Mouse (Mus musculus): Measurements from ENCODE around the gene Lax1. TPM values are rescaled to one million over a fixed set of nuclear protein-coding genes. Genes with fewer than 3 reads are reported as not detected.
A peak's percentile ranks its signal among the peaks of the same experiment; 100 is the strongest.
"Not testable (repeated sequence)": the region's sequence is repeated elsewhere in the genome, so short reads cannot be mapped to it uniquely, and the experiment has no call there.

Lax1 gene
- total RNA-seq (2014; fragmentation: Nextera tagmentation) = not detected in 2 replicates
- total RNA-seq (2017) = 0.82 and 1.0 TPM in 2 replicates

DNA sequence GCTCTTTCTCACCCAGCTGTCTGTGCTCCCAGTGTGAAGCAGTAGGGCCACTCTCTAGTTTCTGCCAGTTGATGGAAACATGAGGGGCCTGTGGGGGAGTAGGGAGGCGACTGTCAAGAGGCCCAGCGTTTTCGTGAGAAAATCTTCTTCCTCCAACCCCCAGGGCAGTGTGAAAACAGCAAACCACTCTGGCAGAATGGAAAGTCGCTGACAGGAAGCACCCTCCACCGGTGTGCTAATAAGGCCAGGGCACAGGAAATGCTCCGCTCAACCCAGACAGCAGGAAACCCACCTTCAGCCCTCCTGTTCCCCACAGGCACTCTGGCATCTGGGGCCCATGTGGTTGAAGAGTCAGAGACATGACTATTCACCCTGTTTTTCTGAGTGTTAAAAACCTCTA is at the start of gene Lax1:
Lax1 (minus strand) TSS at position 212 of the 400 bp plus-strand sequence.
- ATAC-seq (replicated peaks; ENCODE audit: poor library complexity, severe bottlenecking) = peak; percentile 61

DNA sequence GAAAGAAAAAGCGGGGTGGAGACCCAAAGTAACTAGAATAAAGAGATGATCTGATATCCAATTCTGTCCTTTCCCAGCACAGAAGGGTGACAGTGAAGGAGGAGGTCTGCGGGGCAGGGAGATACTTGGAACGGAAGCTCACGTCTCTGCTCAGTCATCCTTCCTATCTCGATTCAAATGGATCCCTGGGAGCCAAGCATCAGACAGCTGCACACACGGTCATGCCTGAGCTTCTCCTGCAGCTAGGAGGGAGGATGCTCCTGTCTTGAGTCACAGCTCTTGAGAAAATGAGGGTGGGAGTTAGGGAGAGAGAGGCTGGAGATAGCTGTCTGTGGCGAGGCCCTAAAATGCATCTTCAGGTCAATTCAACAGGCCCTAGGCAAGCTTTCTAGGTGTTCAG is 46.8 kb upstream of the Lax1 start:
- no peak for ATAC-seq (replicated peaks; ENCODE audit: poor library complexity, severe bottlenecking)

DNA sequence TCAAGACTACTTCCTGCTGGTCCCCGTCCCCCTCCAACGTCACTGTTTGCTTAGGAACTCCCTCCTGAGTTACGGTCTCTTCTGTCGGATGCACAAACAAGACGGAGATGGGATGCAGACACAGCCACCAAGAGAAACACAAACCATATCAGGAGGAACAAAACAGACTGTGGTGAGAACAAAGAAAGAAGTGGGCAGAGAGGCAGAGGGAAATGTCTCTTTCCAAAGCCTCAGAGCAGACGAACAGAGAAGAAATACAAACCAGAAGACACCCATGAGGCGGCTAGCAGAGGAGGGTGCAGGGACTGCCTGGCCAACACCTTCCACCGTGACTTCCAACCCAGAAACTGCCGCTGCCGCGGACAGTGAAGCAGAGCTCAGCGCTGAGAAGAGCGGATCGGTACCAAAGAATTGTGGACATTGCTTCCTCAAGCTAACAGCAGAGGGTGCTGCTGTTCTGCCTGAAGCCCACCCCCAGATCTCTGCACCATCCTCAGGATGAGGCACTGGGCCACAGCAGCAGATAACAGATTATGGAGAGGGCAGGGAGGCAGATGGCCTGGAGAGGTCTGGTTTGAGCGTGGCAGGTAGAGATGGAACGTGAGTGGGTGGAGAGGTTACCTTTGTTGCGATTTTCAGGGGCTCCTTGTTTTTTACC is 46.2 kb upstream of the Lax1 start:
- peak; percentile 52; the same call in 1 of the 2 replicates for ATAC-seq (replicated peaks; ENCODE audit: poor library complexity, severe bottlenecking)

DNA sequence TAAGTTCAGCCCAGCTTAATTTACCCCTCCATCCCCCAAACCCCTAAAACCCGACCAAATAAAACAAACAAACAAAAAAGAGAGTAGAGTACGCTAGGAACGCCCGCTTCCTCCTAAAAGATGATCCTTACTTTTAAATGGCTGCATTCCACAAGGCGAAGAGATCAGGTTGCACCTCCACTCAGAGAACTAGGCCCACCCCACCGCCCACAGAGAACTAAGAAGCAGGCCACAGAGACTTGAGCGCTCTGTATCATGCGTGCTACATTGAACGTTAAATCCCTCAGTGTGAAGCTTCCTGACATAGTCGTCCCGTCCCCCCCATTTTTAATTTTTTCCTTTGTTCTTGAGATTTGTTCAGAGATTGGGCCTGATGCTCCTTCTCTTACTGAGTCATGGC is 42.9 kb upstream of the Lax1 start:
- ATAC-seq (replicated peaks; ENCODE audit: poor library complexity, severe bottlenecking) = no peak

DNA sequence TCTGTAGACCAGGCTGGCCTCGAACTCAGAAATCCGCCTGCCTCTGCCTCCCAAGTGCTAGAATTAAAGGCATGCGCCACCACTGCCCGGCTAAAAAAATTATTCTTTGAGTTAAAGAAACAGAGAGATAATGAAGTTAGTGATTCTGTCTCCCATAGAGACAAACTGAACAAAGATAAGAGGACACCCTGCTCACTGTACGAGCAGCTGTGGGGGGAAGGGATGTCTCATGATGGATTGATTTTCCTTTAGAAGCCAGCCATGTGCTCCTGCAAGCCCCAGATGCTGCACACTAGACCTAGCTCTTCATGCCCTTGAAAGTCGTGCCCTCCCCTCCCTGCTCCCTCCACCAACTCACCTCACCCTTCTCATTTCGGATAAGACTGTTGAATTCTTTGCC is 38.4 kb upstream of the Lax1 start:
- no peak for ATAC-seq (replicated peaks; ENCODE audit: poor library complexity, severe bottlenecking)

DNA sequence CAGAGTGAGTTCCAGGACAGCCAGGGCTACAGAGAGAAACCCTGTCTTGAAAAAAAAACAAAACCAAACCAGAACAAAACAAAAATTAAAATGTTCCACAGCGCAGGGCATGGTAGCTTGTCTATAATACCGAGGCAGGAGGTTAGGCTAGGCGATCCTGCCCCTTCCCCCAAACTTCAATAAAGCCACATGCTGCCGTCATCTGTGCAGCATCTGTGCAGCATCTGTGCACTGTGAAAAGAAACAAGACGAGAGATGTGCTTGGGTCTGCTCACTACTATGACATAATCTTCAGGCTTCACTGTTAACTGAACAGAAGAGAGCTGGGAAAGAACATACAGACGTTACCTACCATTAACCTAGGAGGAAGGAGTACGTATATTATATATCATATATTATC is 30.4 kb upstream of the Lax1 start:
- no peak for ATAC-seq (replicated peaks; ENCODE audit: poor library complexity, severe bottlenecking)

DNA sequence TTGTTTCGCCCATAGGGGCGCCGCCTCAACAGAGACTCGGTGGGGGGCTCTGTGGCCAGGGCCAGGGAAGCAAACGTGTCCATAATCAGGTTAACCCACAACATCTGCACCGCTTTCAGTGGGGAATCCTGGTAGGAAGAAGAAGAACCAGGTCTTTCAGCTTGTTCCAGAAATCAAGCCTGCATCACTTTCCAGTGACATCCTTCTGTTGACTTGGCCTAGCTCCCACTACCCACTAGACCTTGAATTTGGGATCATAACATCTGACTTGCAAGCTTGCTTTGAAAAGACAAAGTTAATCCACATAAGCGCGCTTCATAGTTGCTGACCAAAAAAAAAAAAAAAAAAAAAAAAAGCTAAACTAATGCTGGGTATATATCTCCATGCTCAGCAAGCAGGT is 28.9 kb upstream of the Lax1 start:
- ATAC-seq (replicated peaks; ENCODE audit: poor library complexity, severe bottlenecking) = no peak

DNA sequence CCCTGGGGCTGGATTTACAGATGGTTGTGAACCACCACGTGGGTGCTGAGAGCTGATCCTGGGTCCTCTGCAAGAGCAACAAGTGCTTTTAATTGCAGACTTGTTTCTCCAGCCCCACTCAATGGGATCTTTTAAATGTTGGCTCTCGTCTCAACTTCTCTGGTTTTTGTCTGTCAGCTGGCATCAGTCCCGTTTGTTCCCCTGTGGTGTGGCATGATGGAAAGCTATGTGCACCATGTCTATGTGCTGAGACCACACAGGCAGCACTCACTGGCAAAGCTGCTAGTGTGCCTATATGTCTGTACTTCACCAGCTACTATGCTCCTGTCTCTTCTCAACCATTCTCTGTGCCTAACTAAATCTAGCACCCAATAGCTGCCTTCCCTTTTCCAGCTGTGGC is 28.4 kb upstream of the Lax1 start:
- no peak for ATAC-seq (replicated peaks; ENCODE audit: poor library complexity, severe bottlenecking)

DNA sequence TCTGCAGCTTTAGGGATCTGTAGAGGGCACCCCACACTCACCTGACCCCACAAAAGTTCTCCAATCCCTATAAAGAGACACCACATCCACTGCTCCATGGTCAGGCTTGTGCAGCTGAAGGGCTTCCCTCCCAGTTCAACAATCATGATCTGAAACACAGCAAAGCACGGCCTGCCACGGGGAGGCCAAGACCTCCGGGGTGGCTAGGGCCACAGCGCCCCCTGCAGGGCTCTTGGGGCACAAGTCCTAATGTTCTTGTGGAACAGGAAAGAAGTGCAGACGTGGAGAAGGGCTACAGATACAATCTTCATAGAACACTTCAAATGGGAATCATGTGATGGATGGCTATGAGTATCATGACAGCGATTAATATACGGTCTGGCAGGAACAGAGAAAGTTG is 26.6 kb upstream of the Lax1 start:
- peak; percentile 46; the same call in 1 of the 2 replicates for ATAC-seq (replicated peaks; ENCODE audit: poor library complexity, severe bottlenecking)

DNA sequence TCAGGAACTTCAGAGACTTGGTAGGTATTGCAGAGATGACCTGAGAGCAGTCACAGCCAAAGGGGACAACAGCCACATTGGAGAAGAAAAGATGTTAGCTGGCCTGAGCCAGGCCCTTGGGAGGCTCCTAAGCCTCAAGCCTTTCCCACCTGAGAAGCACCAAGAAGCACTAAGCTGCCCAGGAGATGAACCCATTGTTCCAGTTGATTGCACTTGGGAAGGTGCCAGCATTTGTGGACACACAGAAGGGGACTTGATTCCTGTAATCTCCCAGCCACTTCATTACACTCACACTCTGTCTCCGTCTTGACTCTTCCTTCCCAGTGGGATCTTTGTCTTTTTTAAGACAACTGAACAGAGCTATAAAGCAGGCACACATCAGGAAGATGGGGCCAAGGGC is 25.3 kb upstream of the Lax1 start:
- ATAC-seq (replicated peaks; ENCODE audit: poor library complexity, severe bottlenecking) = no peak

DNA sequence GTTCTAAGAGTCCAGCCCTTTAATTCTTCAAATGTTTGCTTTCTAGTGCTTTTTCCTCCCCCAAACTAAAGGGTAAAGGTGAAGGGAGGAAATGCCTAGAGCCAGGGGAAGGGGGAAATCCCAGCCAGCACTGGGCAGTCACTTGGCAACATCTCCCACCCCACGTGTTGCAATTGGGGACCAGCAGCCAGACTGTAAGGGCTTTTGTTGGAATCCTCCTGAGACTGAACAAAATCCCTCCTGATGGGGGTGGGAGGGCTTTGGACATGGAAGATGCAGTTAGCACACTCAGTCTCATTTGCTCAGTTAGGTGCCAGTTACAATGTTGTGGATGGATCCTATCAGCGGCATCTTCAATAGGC is 23.1 kb upstream of the Lax1 start:
- no peak for ATAC-seq (replicated peaks; ENCODE audit: poor library complexity, severe bottlenecking)

DNA sequence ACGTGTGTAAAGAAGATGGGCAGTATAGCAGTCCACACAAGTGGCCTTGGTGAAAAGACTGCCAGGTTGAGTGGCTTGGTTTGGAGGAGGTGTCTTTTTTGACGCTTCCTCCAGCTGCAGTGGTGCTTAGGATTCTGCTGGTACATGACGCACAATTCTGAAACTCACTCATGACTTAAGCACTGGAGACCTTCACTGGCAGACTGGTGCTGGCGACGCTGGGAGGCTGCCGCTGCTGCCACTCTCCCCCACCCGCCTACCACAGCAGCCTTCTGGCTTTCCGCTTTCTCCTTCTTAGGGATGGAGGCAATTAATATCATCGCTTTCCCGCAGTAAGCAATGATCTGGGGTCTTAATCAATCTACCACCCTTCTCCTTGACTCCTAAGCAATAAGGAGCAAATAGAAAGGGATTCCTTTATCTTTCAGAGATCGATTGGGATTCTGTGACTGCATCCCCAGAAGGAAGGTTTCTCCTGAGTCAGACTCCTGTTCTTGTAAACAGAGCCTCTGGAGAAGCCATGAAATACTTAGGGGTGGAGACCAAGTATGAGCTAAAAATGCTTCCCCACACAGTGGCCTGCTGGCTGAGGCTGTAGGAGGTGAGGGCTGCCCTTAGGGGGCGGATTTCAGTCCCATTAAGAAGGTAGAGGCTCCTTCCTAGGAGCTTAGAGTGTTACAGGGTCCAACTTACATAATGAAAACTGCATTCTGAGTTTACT is 22.5 kb upstream of the Lax1 start:
- no peak for ATAC-seq (replicated peaks; ENCODE audit: poor library complexity, severe bottlenecking)

DNA sequence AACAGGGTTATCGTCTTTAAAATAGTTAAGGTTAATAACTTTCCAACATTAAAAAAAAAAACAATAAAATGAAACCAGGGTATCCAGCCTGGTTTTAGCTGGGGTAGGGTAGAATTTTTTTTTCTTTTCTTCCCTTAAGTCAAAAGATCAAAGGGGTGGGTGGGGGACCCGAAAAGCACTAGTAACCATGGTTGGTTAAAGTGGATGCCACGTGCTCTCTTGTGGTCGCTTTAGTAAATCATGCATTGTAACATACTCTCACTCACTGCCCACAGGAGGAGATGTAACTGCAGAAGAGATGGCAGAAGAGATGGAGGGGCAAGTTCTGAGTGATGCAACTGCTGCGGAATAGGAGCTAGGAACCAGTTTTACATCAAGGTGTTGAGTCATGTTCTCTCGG is 21.5 kb upstream of the Lax1 start:
- ATAC-seq (replicated peaks; ENCODE audit: poor library complexity, severe bottlenecking) = no peak

DNA sequence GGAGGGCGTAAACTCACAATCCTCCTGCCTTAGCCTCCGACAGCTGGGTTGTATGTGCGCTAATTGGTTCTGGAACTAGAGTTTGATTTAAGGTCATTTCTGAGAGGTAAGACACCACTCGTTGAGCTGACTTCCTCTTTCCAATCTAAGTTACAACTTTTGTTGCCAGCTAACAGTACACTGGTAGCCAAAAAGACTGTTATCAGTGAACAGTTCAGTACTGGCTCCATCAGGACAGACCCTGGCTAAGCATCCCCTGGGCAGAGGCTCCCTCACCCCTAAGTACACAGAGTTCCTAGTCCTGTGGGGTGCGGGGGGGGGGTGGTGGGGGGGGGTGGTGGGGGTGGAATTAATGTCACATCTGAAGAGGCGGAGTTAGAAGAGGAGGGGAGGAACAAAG is 21.0 kb upstream of the Lax1 start:
- ATAC-seq (replicated peaks; ENCODE audit: poor library complexity, severe bottlenecking) = no peak

DNA sequence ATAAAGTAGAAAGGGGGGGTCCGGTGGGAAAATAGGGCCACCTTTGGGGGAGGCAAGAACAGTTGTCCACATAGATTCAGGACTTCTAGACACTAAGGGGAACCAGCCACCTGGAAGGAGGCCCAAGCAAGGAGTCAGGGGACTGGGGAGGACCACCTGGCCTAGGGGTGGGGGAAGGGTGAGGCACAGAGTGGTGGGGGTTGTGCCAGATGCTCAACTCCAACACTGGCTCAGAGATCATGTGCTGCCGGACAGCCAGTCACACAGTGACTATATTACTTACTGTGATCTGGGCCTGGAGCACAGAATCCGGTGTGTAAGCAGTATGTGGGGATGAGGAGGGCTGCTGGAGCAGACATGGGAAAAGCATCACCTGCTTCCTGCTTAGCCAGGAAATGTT is 19.4 kb upstream of the Lax1 start:
- no peak for ATAC-seq (replicated peaks; ENCODE audit: poor library complexity, severe bottlenecking)

DNA sequence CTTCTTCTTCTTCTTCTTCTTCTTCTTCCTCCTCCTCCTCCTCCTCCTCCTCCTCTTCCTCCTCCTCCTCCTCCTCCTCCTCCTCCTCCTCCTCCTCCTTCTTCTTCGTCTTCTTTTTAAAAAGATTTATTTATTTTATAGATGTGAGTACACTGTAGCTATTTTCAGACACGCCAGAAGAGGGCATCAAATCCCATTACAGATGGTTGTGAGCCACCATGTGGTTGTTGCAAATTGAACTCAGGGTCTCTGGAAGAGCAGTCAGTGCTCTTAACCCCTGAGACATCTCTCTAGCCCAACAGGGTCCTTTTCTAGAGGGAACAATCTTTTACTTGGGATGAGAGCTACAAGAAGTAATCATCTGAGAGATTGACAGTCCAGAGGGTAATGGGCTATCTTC is 11.9 kb upstream of the Lax1 start:
- ATAC-seq (replicated peaks; ENCODE audit: poor library complexity, severe bottlenecking) = not testable (repeated sequence)

DNA sequence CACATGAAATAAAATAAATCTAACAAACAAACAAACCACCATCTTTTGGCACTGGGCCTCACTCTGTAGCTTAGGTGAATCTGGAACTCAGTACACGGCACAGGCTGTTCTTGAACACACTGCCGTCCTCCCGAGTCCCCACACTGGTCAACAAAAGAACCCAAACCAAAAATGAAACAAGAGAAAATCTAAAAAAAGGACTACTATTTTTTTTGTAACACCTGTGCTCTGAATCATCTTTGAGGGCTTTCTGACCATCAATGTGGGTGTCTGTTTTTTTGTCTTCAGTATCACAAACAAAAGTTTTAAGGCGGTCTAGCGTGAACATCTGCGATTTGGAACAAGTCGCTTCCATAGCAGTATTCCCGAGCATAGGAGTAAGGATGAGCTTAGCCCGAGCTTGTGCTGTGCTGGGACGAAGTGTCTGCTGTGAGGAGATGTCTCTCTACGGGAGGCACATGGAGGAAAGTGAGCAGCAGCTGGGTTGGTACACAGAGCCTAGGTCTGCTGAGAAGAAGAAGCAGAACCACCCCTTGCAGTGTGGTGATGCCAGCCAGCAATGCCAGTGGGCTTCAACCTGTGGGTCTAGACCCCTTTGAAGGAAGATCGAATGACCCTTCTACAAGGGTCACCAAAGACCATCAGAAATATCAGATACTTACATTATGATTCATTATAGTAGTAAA is 8.2 kb upstream of the Lax1 start:
- ATAC-seq (replicated peaks; ENCODE audit: poor library complexity, severe bottlenecking) = no peak

DNA sequence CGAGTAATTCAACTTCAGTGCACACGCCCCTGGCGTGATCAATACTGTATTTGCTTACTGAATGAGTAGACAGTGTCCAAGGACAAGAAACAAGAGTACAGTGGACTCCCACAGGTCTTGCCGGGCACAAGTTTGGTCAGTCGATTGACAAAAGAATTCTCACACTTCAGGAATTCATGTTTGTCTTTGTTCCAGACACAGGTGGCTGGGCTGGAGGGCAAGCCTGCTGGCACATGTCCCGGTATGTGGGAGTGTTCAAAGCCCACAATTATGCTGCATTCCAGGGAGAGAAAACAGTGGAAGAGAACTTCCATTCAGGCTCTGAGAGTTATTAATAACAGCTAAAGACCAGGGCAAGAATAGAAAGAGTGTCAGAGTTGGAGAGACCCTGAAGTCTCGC is 6.0 kb upstream of the Lax1 start:
- ATAC-seq (replicated peaks; ENCODE audit: poor library complexity, severe bottlenecking) = no peak

DNA sequence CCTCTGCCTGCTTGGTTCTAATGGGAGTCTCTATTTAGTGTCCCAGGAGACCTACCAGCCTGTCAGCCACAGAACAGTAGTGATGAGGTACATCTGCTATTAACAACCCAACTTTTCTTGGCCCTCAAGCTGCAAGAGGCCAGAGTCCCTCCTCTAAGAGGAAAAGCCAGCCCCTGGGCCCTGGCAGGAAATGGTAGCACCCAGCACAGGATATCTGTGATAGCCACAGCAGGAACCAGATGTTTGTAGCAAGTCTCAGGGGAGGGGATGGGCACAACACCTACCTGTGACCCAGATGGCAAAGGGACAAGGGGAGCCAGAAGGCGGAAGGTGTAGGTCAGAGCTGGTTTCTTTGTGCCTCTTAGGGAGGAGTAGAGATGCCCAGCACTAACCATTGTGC is 5.0 kb upstream of the Lax1 start:
- ATAC-seq (replicated peaks; ENCODE audit: poor library complexity, severe bottlenecking) = peak; percentile 42; the same call in 1 of the 2 replicates

DNA sequence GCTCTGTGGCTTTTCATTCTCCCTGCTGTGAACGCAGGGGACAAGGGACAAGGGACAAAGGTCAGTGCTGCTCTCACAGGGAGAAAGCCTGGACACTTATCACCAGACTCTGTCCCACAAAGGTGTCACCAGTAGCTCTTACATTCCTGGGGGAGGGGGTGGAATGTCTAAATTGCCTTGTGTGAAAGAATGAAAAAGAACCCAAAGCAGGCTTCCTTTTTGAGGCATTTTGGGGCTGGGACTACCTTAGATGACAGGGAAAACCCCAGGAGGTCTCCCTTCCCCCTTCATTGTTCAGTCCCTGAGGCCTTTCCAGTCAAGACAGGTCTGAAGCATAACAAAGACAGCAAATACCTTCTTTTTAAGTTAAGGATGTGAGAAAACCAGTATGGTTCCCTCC is 4.4 kb upstream of the Lax1 start:
- no peak for ATAC-seq (replicated peaks; ENCODE audit: poor library complexity, severe bottlenecking)

DNA sequence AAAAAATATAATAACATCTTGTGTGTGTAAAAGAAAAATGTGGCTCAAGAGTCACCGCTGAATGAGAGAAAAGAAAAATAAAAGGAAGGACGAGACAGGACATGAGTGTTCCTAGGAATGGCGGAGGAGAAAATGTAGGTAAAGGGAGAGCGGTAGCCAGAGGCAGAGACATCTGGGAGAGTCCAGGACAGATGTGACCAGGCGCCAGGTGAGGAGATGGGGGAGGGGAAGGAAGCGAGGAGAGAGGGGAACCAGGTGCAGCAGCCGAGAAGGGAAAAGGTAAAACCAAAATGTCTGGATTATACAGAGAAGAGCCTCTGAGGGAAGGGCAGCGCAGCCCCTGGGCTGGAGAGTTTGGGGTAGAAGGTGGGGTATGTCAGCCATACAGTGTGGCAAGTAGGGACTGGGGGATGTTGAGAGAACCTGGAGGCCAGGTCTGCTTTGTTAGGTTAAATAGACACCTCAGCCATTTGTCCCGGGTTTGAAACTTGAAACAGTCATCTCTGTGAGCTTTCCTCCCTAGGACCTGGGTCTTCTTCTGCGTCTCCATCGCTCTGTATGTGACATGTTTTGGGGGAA is 3.7 kb upstream of the Lax1 start:
- no peak for ATAC-seq (replicated peaks; ENCODE audit: poor library complexity, severe bottlenecking)

Measured in granulocyte monocyte progenitor cell, adult 5-6 weeks (primary cell).